Mouse (Mus musculus) heart, adult 2 months (tissue): Measurements from ENCODE around the gene Grm1. TPM values are rescaled to one million over a fixed set of nuclear protein-coding genes. Genes with fewer than 3 reads are reported as not detected.

ENCODE experiments used
- DNase-seq, 2 experiments: peaks; one replicate each; pipeline ENCODE4 v3.0.0; 2021
- H3K27ac ChIP-seq: fragments of 200-600 bp; 2 replicates; pipeline ENCODE4 v1.8.1; 2022
- H3K27me3 ChIP-seq: fragments of 200-500 bp; 2 replicates; pipeline ENCODE4 v1.6.1; 2012; ENCODE audit warnings: mild to moderate bottlenecking, low read length, inconsistent platforms, mixed read lengths; ENCODE audit not compliant: control insufficient read depth, insufficient read depth
- H3K36me3 ChIP-seq: fragments of 200-500 bp; 2 replicates; pipeline ENCODE4 v1.6.1; 2012; ENCODE audit warnings: low read length, inconsistent platforms; ENCODE audit not compliant: control insufficient read depth, insufficient read depth
- H3K4me1 ChIP-seq: fragments of 200-500 bp; 2 replicates; pipeline ENCODE4 v1.6.1; 2011; ENCODE audit warnings: low read length; ENCODE audit not compliant: control insufficient read depth, insufficient read depth
- H3K4me3 ChIP-seq: fragments of 200-600 bp; 2 replicates; pipeline ENCODE4 v1.8.1; 2022
- H3K79me2 ChIP-seq: fragments of 200-500 bp; replicated peaks from 2 replicates; pipeline ENCODE4 v1.6.1; 2012; ENCODE audit warnings: mild to moderate bottlenecking, inconsistent platforms, low read length, moderate library complexity, mixed read lengths; ENCODE audit not compliant: control insufficient read depth, insufficient read depth
- H3K9ac ChIP-seq: fragments of 200-500 bp; 2 replicates; pipeline ENCODE4 v1.6.1; 2012; ENCODE audit warnings: low read depth, mild to moderate bottlenecking, control low read depth, inconsistent platforms, low read length, mixed read lengths
- CTCF ChIP-seq: fragments of 200-600 bp; IDR thresholded peaks from 2 replicates; pipeline ENCODE4 v1.8.1; 2022; ENCODE audit warnings: antibody characterized with exemption, mild to moderate bottlenecking, moderate library complexity
- EP300 ChIP-seq: fragments of 200-500 bp; IDR thresholded peaks from 2 replicates; pipeline ENCODE4 v1.6.1; 2011; ENCODE audit warnings: low read depth, low read length, control low read depth; ENCODE audit not compliant: insufficient read depth
- POLR2A ChIP-seq: fragments of 200-500 bp; IDR thresholded peaks from 2 replicates; pipeline ENCODE4 v1.6.1; 2011; ENCODE audit warnings: mild to moderate bottlenecking, low read depth, low read length, control low read depth; ENCODE audit not compliant: insufficient read depth
- WGBS: fragments of 180-500 bp; shearing (Covaris S2); methylation state at CpG from one replicate; pipeline ENCODE4 v1.1.7; 2018; 5-methylcytosine and 5-hydroxymethylcytosine counted together
- intact Hi-C: fragments of 180-260 bp; cut with DNase I; formaldehyde crosslinking; loops from one replicate; pipeline ENCODE4 v1.15.1; 2025
- long read RNA-seq: library from polyadenylated mRNA; stranded (forward); transcript quantifications from one replicate; pipeline ENCODE4 v2.0.0, GENCODE M21; 2021
- polyA plus RNA-seq: library from polyadenylated mRNA; depleted of rRNA; stranded (reverse); fragments of >200 nt; gene quantifications from 2 replicates; pipeline ENCODE4 v1.2.3, GENCODE M21; 2012; rRNA removed
- total RNA-seq, 2 experiments: library from RNA; stranded (reverse); gene quantifications; 2 replicates each; pipeline ENCODE4 v1.2.3; 2021

The Grm1 gene
- 10 to 100 TPM in 1 of 2 experiments, 1 to 10 TPM in 1; 7.8 to 10.9 TPM for total RNA-seq
- polyA plus RNA-seq: 8.4 and 14.6 TPM in 2 replicates
- long read RNA-seq, partial matches to known transcripts: 0 of 3 reads
- long read RNA-seq, other reads (novel, unspliced or antisense): 3 of 3 reads

- H3K4me3 ChIP-seq: no peak within 1 kb of the TSS
- no peak for TF ChIP-seq CTCF
- no peak for TF ChIP-seq POLR2A
- TF ChIP-seq EP300: no peak
- no peak within 1 kb of the TSS for H3K9ac ChIP-seq
- H3K27ac ChIP-seq: no peak within 1 kb of the TSS
- WGBS: 3% methylated on average over 28 of the region's 32 CpGs
- no peaks in the 10 kb centered on the region for H3K79me2 ChIP-seq
- H3K27me3 ChIP-seq: peaks cover 4% of the 10 kb centered on the region; the same call in 1 of the 2 replicates
- no peaks in the 10 kb centered on the region for H3K36me3 ChIP-seq
- no peak for DNase-seq
- intact Hi-C loops: no loop called here
- H3K4me1 ChIP-seq: no peaks in the 10 kb centered on the region
These were observed at the start of gene Grm1 for GRCm38 (mm10) chr10:11081611-11082398. TSS of gene Grm1 (minus strand) at chr10:11082356.

DNA sequence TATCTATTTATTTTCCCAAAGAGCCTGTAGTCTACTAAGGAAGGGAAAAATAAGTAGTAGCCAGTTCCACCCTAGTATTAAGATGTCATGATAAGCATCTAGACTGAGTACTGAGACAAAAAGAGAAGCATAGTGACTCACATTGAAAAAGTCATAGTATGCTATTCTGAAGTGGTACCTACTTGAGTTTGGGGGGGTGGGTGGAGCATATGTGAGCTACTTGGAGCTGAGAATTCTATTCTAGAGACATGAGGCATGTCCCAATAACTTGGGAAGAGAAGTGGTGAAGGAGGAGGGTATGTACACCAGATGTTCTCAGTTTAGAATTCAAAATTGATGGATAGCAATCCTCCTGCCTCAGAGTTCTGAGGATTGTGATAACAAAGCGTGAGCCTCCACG is 39.6 kb upstream of the Grm1 start:
- intact Hi-C loops: no loop called here

GRCm38 (mm10) chr10:11098475-11099044 is 16.4 kb upstream of the Grm1 start:
- intact Hi-C loops: no loop called here
- H3K36me3 ChIP-seq: no peaks in the 10 kb centered on the region
- H3K9ac ChIP-seq: no peak overlapping the region
- no peak overlapping the region for H3K27ac ChIP-seq
- no peaks in the 10 kb centered on the region for H3K79me2 ChIP-seq
- WGBS: 72% methylated on average over 4 of the region's 4 CpGs
- DNase-seq: no peak
- no peaks in the 10 kb centered on the region for H3K4me1 ChIP-seq
- no peak overlapping the region for H3K4me3 ChIP-seq
- TF ChIP-seq POLR2A (no peak), CTCF (no peak), EP300 (no peak)
- H3K27me3 ChIP-seq: no peaks in the 10 kb centered on the region

More for the DNA sequence above, 39.6 kb upstream of the Grm1 start:
- Histone ChIP-seq H3K27me3 (no peaks in the 10 kb centered on the region), H3K4me1 (no peaks in the 10 kb centered on the region), H3K4me3 (no peak overlapping the region), H3K9ac (no peak overlapping the region), H3K27ac (no peak overlapping the region), H3K36me3 (no peaks in the 10 kb centered on the region), H3K79me2 (no peaks in the 10 kb centered on the region)
- no peak for DNase-seq
- WGBS: 87% methylated on average over 2 of the region's 2 CpGs
- TF ChIP-seq CTCF (no peak), POLR2A (no peak), EP300 (no peak)

DNA sequence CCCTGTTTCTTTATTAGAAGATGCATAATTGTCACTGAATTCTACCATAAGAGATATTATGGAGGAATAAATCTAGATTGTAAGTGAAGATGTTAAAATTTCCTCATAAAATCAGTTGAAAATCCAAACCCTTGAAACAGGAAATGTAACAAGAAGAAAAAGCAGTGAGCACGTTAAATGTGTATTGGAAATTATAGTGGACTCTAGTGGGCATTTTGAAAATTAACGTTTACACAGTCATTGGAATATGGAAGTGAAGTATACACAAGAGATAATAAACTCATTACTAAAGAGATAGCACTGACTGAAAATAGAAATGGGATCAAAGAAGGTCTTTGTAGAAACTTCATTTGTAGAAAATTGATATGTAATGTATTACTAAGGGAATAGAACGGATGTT is 4.2 kb upstream of the Grm1 start:
- no peak overlapping the region for H3K9ac ChIP-seq
- no peaks in the 10 kb centered on the region for H3K36me3 ChIP-seq
- TF ChIP-seq EP300: no peak
- no peak for TF ChIP-seq CTCF
- no peak for TF ChIP-seq POLR2A
- H3K27me3 ChIP-seq: no peaks in the 10 kb centered on the region; the same call in 1 of the 2 replicates
- H3K27ac ChIP-seq: no peak overlapping the region
- H3K4me3 ChIP-seq: no peak overlapping the region
- H3K4me1 ChIP-seq: no peaks in the 10 kb centered on the region
- H3K79me2 ChIP-seq: no peaks in the 10 kb centered on the region
- intact Hi-C loops: no loop called here
- WGBS: 71% methylated on average over 3 of the region's 3 CpGs
- no peak for DNase-seq

- Histone ChIP-seq H3K27ac (no peak overlapping the region), H3K27me3 (peaks cover 4% of the 10 kb centered on the region; the same call in 1 of the 2 replicates), H3K36me3 (no peaks in the 10 kb centered on the region), H3K79me2 (no peaks in the 10 kb centered on the region), H3K4me1 (no peaks in the 10 kb centered on the region), H3K9ac (no peak overlapping the region), H3K4me3 (no peak overlapping the region)
- intact Hi-C loops: no loop called here
- no peak for TF ChIP-seq POLR2A
- no peak for TF ChIP-seq CTCF
- TF ChIP-seq EP300: no peak
- DNase-seq: no peak
- 12% methylated on average over 25 of the region's 25 CpGs for WGBS
These were observed 1.2 kb downstream of the Grm1 start for GRCm38 (mm10) chr10:11080725-11081610.
